Mouse (Mus musculus): ENCODE measurements at regions not wholly inside any gene's neighbourhood (a gene's known extent, or its start where the extent isn't known, plus 50 kb on each side); places are given as distances from the start of the nearest gene placed in this dataset.

GRCm38 (mm10) chr7:69578958-69579810, 787.4 kb downstream of the Nr2f2 start:
- no peak for DNase-seq (ENCODE audit: low spot score in 2 of 2)

- DNase-seq (ENCODE audit: low spot score in 2 of 2): no peak
Observed at GRCm38 (mm10) chr7:69577754-69578153, 788.8 kb downstream of the Nr2f2 start.

GRCm38 (mm10) chr7:69576596-69576995, 789.9 kb downstream of the Nr2f2 start:
- no peak for DNase-seq (ENCODE audit: low spot score in 2 of 2)

- DNase-seq (ENCODE audit: low spot score in 2 of 2): peak; percentile 2 to 10
Observed at GRCm38 (mm10) chr7:69573730-69574129, 792.8 kb downstream of the Nr2f2 start.

- no peak for DNase-seq (ENCODE audit: low spot score in 2 of 2)
Observed at GRCm38 (mm10) chr7:69572626-69573394, 793.7 kb downstream of the Nr2f2 start.

GRCm38 (mm10) chr7:69566949-69567348, 799.6 kb downstream of the Nr2f2 start:
- DNase-seq (ENCODE audit: low spot score in 2 of 2): no peak

- no peak for DNase-seq (ENCODE audit: low spot score in 2 of 2)
Observed at GRCm38 (mm10) chr7:69564432-69564831, 802.1 kb downstream of the Nr2f2 start.

GRCm38 (mm10) chr7:69554776-69555175, 805.7 kb upstream of the Arrdc4 start:
- DNase-seq (ENCODE audit: low spot score in 2 of 2): no peak

GRCm38 (mm10) chr7:69553981-69554380, 804.9 kb upstream of the Arrdc4 start:
- DNase-seq (ENCODE audit: low spot score in 2 of 2): no peak

- DNase-seq (ENCODE audit: low spot score in 2 of 2): no peak
Observed at GRCm38 (mm10) chr7:69536072-69536471, 787.0 kb upstream of the Arrdc4 start.

- DNase-seq (ENCODE audit: low spot score in 2 of 2): no peak
Observed at GRCm38 (mm10) chr7:69513966-69514365, 764.9 kb upstream of the Arrdc4 start.

- no peak for DNase-seq (ENCODE audit: low spot score in 2 of 2)
Observed at GRCm38 (mm10) chr7:69510389-69510788, 761.3 kb upstream of the Arrdc4 start.

- DNase-seq (ENCODE audit: low spot score in 2 of 2): peak in 1 of 2 experiments; percentile 2
Observed at GRCm38 (mm10) chr7:69493062-69493930, 744.3 kb upstream of the Arrdc4 start.

GRCm38 (mm10) chr7:69490566-69491466, 741.8 kb upstream of the Arrdc4 start:
- DNase-seq (ENCODE audit: low spot score in 2 of 2): peak; percentile 20 to 74

- no peak for DNase-seq (ENCODE audit: low spot score in 2 of 2)
Observed at GRCm38 (mm10) chr7:69488630-69489029, 739.6 kb upstream of the Arrdc4 start.

GRCm38 (mm10) chr7:69487111-69487510, 738.1 kb upstream of the Arrdc4 start:
- no peak for DNase-seq (ENCODE audit: low spot score in 2 of 2)

- no peak for DNase-seq (ENCODE audit: low spot score in 2 of 2)
Observed at GRCm38 (mm10) chr7:69484552-69484951, 735.5 kb upstream of the Arrdc4 start.

Data from left cerebral cortex, adult 9 months (tissue).